In the genomic region with DNA sequence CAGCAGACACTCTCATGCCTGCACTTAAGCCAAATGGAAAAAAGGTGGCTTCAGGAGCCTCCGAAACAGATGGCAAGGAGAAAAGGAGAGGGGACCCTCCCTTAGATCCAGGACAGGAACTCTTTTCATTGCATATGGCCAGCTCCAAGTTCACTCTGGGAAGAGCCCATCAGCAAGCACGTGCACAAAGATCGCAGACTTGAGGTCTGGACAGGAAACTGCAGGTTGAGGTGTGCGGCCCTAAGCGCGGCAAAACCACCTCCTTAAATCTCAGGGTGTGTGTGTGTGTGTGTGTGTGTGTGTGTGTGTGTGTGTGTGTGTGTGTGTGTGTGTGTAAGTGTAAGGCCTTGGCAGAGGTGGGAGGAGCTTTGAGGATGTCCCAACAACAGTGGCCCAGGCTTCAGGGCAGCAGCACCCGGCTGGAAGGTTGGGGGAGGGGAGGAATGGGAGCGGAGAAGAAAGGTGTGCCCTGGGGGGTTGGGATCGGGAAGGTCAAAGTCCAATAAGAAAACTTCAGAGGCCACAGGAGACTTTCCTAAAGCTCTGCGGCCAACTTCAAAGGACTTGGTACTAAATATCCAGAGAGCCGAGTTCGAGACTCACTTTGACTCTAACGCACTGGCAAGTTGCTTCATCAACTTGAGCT, we compare ENCODE assay signal across 8 mouse cellular contexts. TPM values are rescaled to one million over a fixed set of nuclear protein-coding genes. Genes with fewer than 3 reads are reported as not detected.
DNase-seq lines count a peak whose midpoint lies in the region; ATAC-seq lines count a peak whose summit lies in the region.

No protein-coding gene starts in this region.

- no peak for ATAC-seq in erythroblast, adult 5-6 weeks (replicated peaks; ENCODE audit: low FRiP score, poor library complexity, severe bottlenecking)
- no peak for ATAC-seq in hindbrain, embryonic 14.5 days (ENCODE audit: low FRiP score)
- no peak for ATAC-seq in liver, embryonic 11.5 days (replicated peaks; ENCODE audit: low FRiP score)

- H3K4me3 ChIP-seq in erythroblast, embryonic 14.5 days (replicated peaks), result peak overlapping the region; percentile 80
- H3K4me3 ChIP-seq in hindbrain, embryonic 14.5 days (replicated peaks; ENCODE audit: low read length), result peak overlapping the region; percentile 51
- H3K4me3 ChIP-seq in liver, embryonic 11.5 days (ENCODE audit: low read depth, low read length), result peak overlapping the region; percentile 71

- no peaks in the 10 kb centered on the region; the same call in 1 of the 2 replicates for H3K9me3 ChIP-seq in erythroblast, embryonic 14.5 days (ENCODE audit: control insufficient read depth, low read length)
- H3K9me3 ChIP-seq in hindbrain, embryonic 14.5 days (ENCODE audit: control insufficient read depth, low read length), result no peaks in the 10 kb centered on the region
- H3K9me3 ChIP-seq in liver, embryonic 11.5 days (ENCODE audit: control insufficient read depth, low read length), result no peaks in the 10 kb centered on the region

- WGBS in hindbrain, embryonic 14.5 days, result 24% methylated on average over 13 of the region's 13 CpGs
- 23% methylated on average over 13 of the region's 13 CpGs for WGBS in liver, embryonic 11.5 days

- peaks cover 64% of the 10 kb centered on the region for H3K27me3 ChIP-seq in erythroblast, embryonic 14.5 days (ENCODE audit: control insufficient read depth)
- H3K27me3 ChIP-seq in hindbrain, embryonic 14.5 days (ENCODE audit: control insufficient read depth, insufficient read depth, low read length), result peaks cover 10% of the 10 kb centered on the region; the same call in 1 of the 2 replicates
- H3K27me3 ChIP-seq in liver, embryonic 11.5 days (replicated peaks; ENCODE audit: control insufficient read depth, insufficient read depth, low read length), result peaks cover 37% of the 10 kb centered on the region
- H3K27me3 ChIP-seq in splenic B cell, adult 2 months (ENCODE audit: control insufficient read depth, insufficient read depth, low read length, poor library complexity, severe bottlenecking), result no peaks in the 10 kb centered on the region

- H3K36me3 ChIP-seq in erythroblast, embryonic 14.5 days (ENCODE audit: control insufficient read depth), result no peaks in the 10 kb centered on the region
- H3K36me3 ChIP-seq in hindbrain, embryonic 14.5 days (replicated peaks; ENCODE audit: control insufficient read depth, insufficient read depth), result no peaks in the 10 kb centered on the region
- H3K36me3 ChIP-seq in liver, embryonic 11.5 days (ENCODE audit: control insufficient read depth, insufficient read depth, low read length), result no peaks in the 10 kb centered on the region
- peaks cover 4% of the 10 kb centered on the region for H3K36me3 ChIP-seq in splenic B cell, adult 2 months (ENCODE audit: control insufficient read depth, insufficient read depth, low read length, poor library complexity, severe bottlenecking)

- H3K9ac ChIP-seq in hindbrain, embryonic 14.5 days, result no peak overlapping the region
- H3K9ac ChIP-seq in liver, embryonic 11.5 days (ENCODE audit: low read depth, low read length), result peak overlapping the region; percentile 67; the same call in 1 of the 2 replicates

- H3K27ac ChIP-seq in hindbrain, embryonic 14.5 days, result no peak overlapping the region
- H3K27ac ChIP-seq in liver, embryonic 11.5 days (ENCODE audit: low read depth, low read length), result no peak overlapping the region

- H3K4me1 ChIP-seq in erythroblast, embryonic 14.5 days (ENCODE audit: control insufficient read depth), result peaks cover 52% of the 10 kb centered on the region
- H3K4me1 ChIP-seq in hindbrain, embryonic 14.5 days (replicated peaks; ENCODE audit: control insufficient read depth, insufficient read depth, low read length), result peaks cover 19% of the 10 kb centered on the region
- peaks cover 19% of the 10 kb centered on the region for H3K4me1 ChIP-seq in liver, embryonic 11.5 days (replicated peaks; ENCODE audit: control insufficient read depth, insufficient read depth, low read length)

- peak overlapping the region; percentile 66 for H3K4me2 ChIP-seq in hindbrain, embryonic 14.5 days (replicated peaks)
- peak overlapping the region; percentile 94 for H3K4me2 ChIP-seq in liver, embryonic 11.5 days

- DNase-seq in R1 (ENCODE audit: low read depth, low spot score), result peak; percentile 96
- DNase-seq in hindbrain, embryonic 14.5 days (ENCODE audit: low spot score), result no peak
- DNase-seq in liver, embryonic 11.5 days (ENCODE audit: low spot score), result no peak
- DNase-seq in splenic B cell, adult 2 months (ENCODE audit: low read depth, low spot score), result peak; percentile 51
- DNase-seq in layer of hippocampus, adult 9-10 months (ENCODE audit: low spot score), result no peak
- no peak for DNase-seq in frontal cortex, postnatal 36 days (ENCODE audit: low spot score in 2 of 2)

RNA-seq across cellular contexts. Expression of gene Cbx7, which starts 39.3 kb away (rescaled TPM):
- 0.28 and 0.50 TPM in 2 replicates for polyA plus RNA-seq in erythroblast, embryonic 14.5 days (2012)
- 2.1 and 6.9 TPM in 2 replicates for total RNA-seq in erythroblast, adult 5-6 weeks (2015; ENCODE audit: low replicate concordance)
- total RNA-seq in erythroblast, adult 5-6 weeks (2017; ENCODE audit: low replicate concordance), result 4.5 and 6.4 TPM in 2 replicates
- 3.2 and 4.0 TPM in 2 replicates for polyA plus RNA-seq in hindbrain, embryonic 14.5 days (2014; fragmentation: Nextera tagmentation; extraction: Ambion mirVana)
- polyA plus RNA-seq in liver, embryonic 11.5 days (2014; fragmentation: Nextera tagmentation; extraction: Ambion mirVana), result 2.5 TPM in 2 replicates

RNA-seq across cellular contexts. Expression of gene Apobec3, which starts 40.2 kb away (rescaled TPM):
- polyA plus RNA-seq in erythroblast, embryonic 14.5 days (2012), result 0.03 and 0.07 TPM in 2 replicates
- 79.8 and 80.1 TPM in 2 replicates for total RNA-seq in erythroblast, adult 5-6 weeks (2015; ENCODE audit: low replicate concordance)
- total RNA-seq in erythroblast, adult 5-6 weeks (2017; ENCODE audit: low replicate concordance), result 73.5 and 75.2 TPM in 2 replicates
- 4.9 and 5.1 TPM in 2 replicates for polyA plus RNA-seq in hindbrain, embryonic 14.5 days (2014; fragmentation: Nextera tagmentation; extraction: Ambion mirVana)
- polyA plus RNA-seq in liver, embryonic 11.5 days (2014; fragmentation: Nextera tagmentation; extraction: Ambion mirVana), result 72.8 and 76.7 TPM in 2 replicates

Comparison
In these comparisons a context has a peak if more than half of its experiments do, and no peak if none do; other contexts are left out.
1. DNase-seq: peak in R1 (single experiment) and splenic B cell, adult 2 months (single experiment); none in hindbrain, embryonic 14.5 days (single experiment), liver, embryonic 11.5 days (single experiment), layer of hippocampus, adult 9-10 months (single experiment) and frontal cortex, postnatal 36 days (0 of 2).
2. RNA of gene Apobec3, which starts 40.2 kb away (polyA plus RNA-seq): 72.8 to 76.7 TPM in liver, embryonic 11.5 days; 4.9 to 5.1 TPM in hindbrain, embryonic 14.5 days and 0.03 to 0.07 TPM in erythroblast, embryonic 14.5 days; every median in the first group is over 10 times any median in the second.
3. Peak in every context shown above with its lines, with median percentiles within 50 percentile points of each other: H3K4me3 ChIP-seq.